8 mouse cellular contexts compared by ENCODE assay signal in genomic region chr11:28583911-28584434, GRCm38 (mm10). TPM values are rescaled to one million over a fixed set of nuclear protein-coding genes. Genes with fewer than 3 reads are reported as not detected.
DNase-seq lines count a peak whose midpoint lies in the region; ATAC-seq and TF ChIP-seq lines count a peak whose summit lies in the region.

Ccdc85a (minus strand) TSS chr11:28584324.

- TF ChIP-seq CTCF in midbrain, postnatal 0 days (IDR thresholded peaks at IDR 0.05) = peak; percentile 94

- H3K9ac ChIP-seq in forebrain, embryonic 14.5 days (ENCODE audit: low read length) = peak within 1 kb of the TSS; percentile 72
- H3K9ac ChIP-seq in heart, embryonic 16.5 days (ENCODE audit: low read length) = peak within 1 kb of the TSS; percentile 60
- H3K9ac ChIP-seq in midbrain, postnatal 0 days (replicated peaks; ENCODE audit: low read length, poor library complexity, severe bottlenecking) = peak within 1 kb of the TSS; percentile 83

- peak within 1 kb of the TSS; percentile 55; the same call in 1 of the 2 replicates for H3K27ac ChIP-seq in forebrain, embryonic 14.5 days (ENCODE audit: low read depth, low read length)
- H3K27ac ChIP-seq in heart, embryonic 16.5 days (ENCODE audit: low read length) = no peak within 1 kb of the TSS
- peak within 1 kb of the TSS; percentile 90 for H3K27ac ChIP-seq in midbrain, postnatal 0 days (ENCODE audit: low read depth, low read length)

- no peaks in the 10 kb centered on the region for H3K27me3 ChIP-seq in forebrain, embryonic 14.5 days (replicated peaks; ENCODE audit: control insufficient read depth, insufficient read depth, low read length)
- peaks cover 22% of the 10 kb centered on the region for H3K27me3 ChIP-seq in heart, embryonic 16.5 days (ENCODE audit: control insufficient read depth, insufficient read depth, low read length)
- no peaks in the 10 kb centered on the region for H3K27me3 ChIP-seq in midbrain, postnatal 0 days (ENCODE audit: insufficient read depth, low read length)

- H3K4me1 ChIP-seq in forebrain, embryonic 14.5 days (ENCODE audit: control insufficient read depth, insufficient read depth, low read length) = no peaks in the 10 kb centered on the region
- H3K4me1 ChIP-seq in heart, embryonic 16.5 days (ENCODE audit: control insufficient read depth, insufficient read depth, low read length) = no peaks in the 10 kb centered on the region
- H3K4me1 ChIP-seq in midbrain, postnatal 0 days (ENCODE audit: insufficient read depth, low read length) = peaks cover 5% of the 10 kb centered on the region

- under 1% methylated on average over 25 of the region's 25 CpGs for WGBS in forebrain, embryonic 14.5 days
- WGBS in heart, embryonic 16.5 days = under 1% methylated on average over 25 of the region's 25 CpGs
- under 1% methylated on average over 25 of the region's 25 CpGs for WGBS in midbrain, postnatal 0 days

- H3K9me3 ChIP-seq in forebrain, embryonic 14.5 days (replicated peaks; ENCODE audit: control insufficient read depth, low read length) = no peaks in the 10 kb centered on the region
- no peaks in the 10 kb centered on the region for H3K9me3 ChIP-seq in heart, embryonic 16.5 days (replicated peaks; ENCODE audit: control insufficient read depth, low read length)
- H3K9me3 ChIP-seq in midbrain, postnatal 0 days (ENCODE audit: low read length) = no peaks in the 10 kb centered on the region

- DNase-seq in 3T3-L1 (ENCODE audit: low read depth, low spot score) (peak; percentile 40), liver (peak; percentile 63)
- DNase-seq in forebrain, embryonic 14.5 days (ENCODE audit: low spot score) = peak; percentile 92
- DNase-seq in kidney, postnatal 14 days = peak; percentile 82
- DNase-seq in midbrain, postnatal 0 days (ENCODE audit: low spot score) = peak; percentile 94
- peak; percentile 79 for DNase-seq in testis, postnatal 10 days (ENCODE audit: low spot score)

- H3K4me2 ChIP-seq in forebrain, embryonic 14.5 days (ENCODE audit: low read length) = peak within 1 kb of the TSS; percentile 99
- peak within 1 kb of the TSS; percentile 90 for H3K4me2 ChIP-seq in heart, embryonic 16.5 days (ENCODE audit: low read depth, low read length)
- H3K4me2 ChIP-seq in midbrain, postnatal 0 days (ENCODE audit: low read depth, low read length, poor library complexity, severe bottlenecking) = peak within 1 kb of the TSS; percentile 80

- peak; percentile 87 for ATAC-seq in cerebellum, adult (ENCODE audit: insufficient number of reproducible peaks, low FRiP score, low TSS enrichment)
- peak; percentile 98 for ATAC-seq in forebrain, embryonic 14.5 days
- ATAC-seq in heart, embryonic 16.5 days (replicated peaks; ENCODE audit: extremely low read depth, insufficient read depth, low FRiP score) = peak; percentile 90
- ATAC-seq in midbrain, postnatal 0 days (ENCODE audit: low FRiP score) = peak; percentile 96

- H3K4me3 ChIP-seq in forebrain, embryonic 14.5 days (ENCODE audit: low read depth, low read length) = peak within 1 kb of the TSS; percentile 61
- H3K4me3 ChIP-seq in heart, embryonic 16.5 days (ENCODE audit: low read length) = peak within 1 kb of the TSS; percentile 60
- H3K4me3 ChIP-seq in midbrain, postnatal 0 days (ENCODE audit: low read depth, low read length) = peak within 1 kb of the TSS; percentile 86

- no peaks in the 10 kb centered on the region for H3K36me3 ChIP-seq in forebrain, embryonic 14.5 days (ENCODE audit: control insufficient read depth, insufficient read depth, low read length)
- H3K36me3 ChIP-seq in heart, embryonic 16.5 days (ENCODE audit: control insufficient read depth, insufficient read depth) = no peaks in the 10 kb centered on the region
- no peaks in the 10 kb centered on the region for H3K36me3 ChIP-seq in midbrain, postnatal 0 days (ENCODE audit: insufficient read depth, low read length)

RNA-seq across cellular contexts. Expression of gene Ccdc85a, which starts in this region (rescaled TPM):
- polyA plus RNA-seq in forebrain, embryonic 14.5 days (2014; fragmentation: Nextera tagmentation; extraction: Ambion mirVana) = 7.7 and 14.4 TPM in 2 replicates
- polyA plus RNA-seq in heart, embryonic 16.5 days (2015; fragmentation: Nextera tagmentation; extraction: Ambion mirVana) = 1.0 and 2.1 TPM in 2 replicates
- total RNA-seq in midbrain, postnatal 0 days (2014; rRNA removed) = 40.7 and 43.1 TPM in 2 replicates
- polyA plus RNA-seq in midbrain, postnatal 0 days (2015; fragmentation: Nextera tagmentation; extraction: Ambion mirVana) = 63.8 and 66.1 TPM in 2 replicates

Comparison
In these comparisons a context has a peak if more than half of its experiments do, and no peak if none do; other contexts are left out.
1. DNase-seq: peak in every context shown above with its lines; median percentile 94 in midbrain, postnatal 0 days; 92 in forebrain, embryonic 14.5 days; 82 in kidney, postnatal 14 days; 79 in testis, postnatal 10 days; 63 in liver; 40 in 3T3-L1.